Mouse (Mus musculus) embryonic facial prominence, embryonic 14.5 days (tissue): Measurements from ENCODE around the gene Gm11213. TPM values are rescaled to one million over a fixed set of nuclear protein-coding genes. Genes with fewer than 3 reads are reported as not detected.

Experiments used
- ATAC-seq: fragments of 200-750 bp; cut with Nextera tagmentation; 2 replicates; pipeline ENCODE4 v1.8.0; 2017; ENCODE audit warnings: low read depth, moderate number of reproducible peaks, moderate TSS enrichment
- DNase-seq: peaks from one replicate; pipeline ENCODE4 v3.0.0-alpha.2; 2015; ENCODE audit warnings: low spot score
- H3K27ac ChIP-seq: fragments of 300-500 bp; sonication (generic); replicated peaks from 2 replicates; pipeline ENCODE4 v1.5.1; 2014; ENCODE audit warnings: low read depth, mild to moderate bottlenecking, low read length, moderate library complexity
- H3K27me3 ChIP-seq: fragments of 300-500 bp; sonication (generic); replicated peaks from 2 replicates; pipeline ENCODE4 v1.6.1; 2014; ENCODE audit warnings: low read length; ENCODE audit not compliant: control insufficient read depth, insufficient read depth
- H3K36me3 ChIP-seq: fragments of 300-500 bp; sonication (generic); 2 replicates; pipeline ENCODE4 v1.6.1; 2014; ENCODE audit warnings: low read length, mixed read lengths; ENCODE audit not compliant: control insufficient read depth, insufficient read depth
- H3K4me1 ChIP-seq: fragments of 300-500 bp; sonication (generic); 2 replicates; pipeline ENCODE4 v1.6.1; 2014; ENCODE audit warnings: antibody characterized with exemption, low read length; ENCODE audit not compliant: control insufficient read depth, insufficient read depth
- H3K4me2 ChIP-seq: fragments of 300-500 bp; sonication (generic); 2 replicates; pipeline ENCODE4 v1.6.1; 2014; ENCODE audit warnings: low read depth, mild to moderate bottlenecking, low read length, moderate library complexity, mixed read lengths
- H3K4me3 ChIP-seq: fragments of 300-500 bp; sonication (generic); 2 replicates; pipeline ENCODE4 v1.5.1; 2014; ENCODE audit warnings: low read depth, mild to moderate bottlenecking, low read length
- H3K9ac ChIP-seq: fragments of 300-500 bp; sonication (generic); 2 replicates; pipeline ENCODE4 v1.6.1; 2014; ENCODE audit warnings: low read depth, mild to moderate bottlenecking, low read length, moderate library complexity, mixed read lengths
- H3K9me3 ChIP-seq: fragments of 300-500 bp; sonication (generic); 2 replicates; pipeline ENCODE4 v1.6.1; 2016; ENCODE audit warnings: low read length; ENCODE audit not compliant: control insufficient read depth
- WGBS: fragments of 180-500 bp; shearing (Covaris S2); extraction: QIAGEN DNeasy Blood & Tissue Kit; methylation state at CpG from one replicate; pipeline ENCODE4 v1.1.7; 2014; 5-methylcytosine and 5-hydroxymethylcytosine counted together
- polyA plus RNA-seq: library from polyadenylated mRNA; unstranded; fragments of >200 nt; fragmentation: Nextera tagmentation; extraction: Ambion mirVana; gene quantifications from 2 replicates; pipeline ENCODE4 v1.2.1, GENCODE M21; 2014

Gm11213 gene
- polyA plus RNA-seq, 1 experiment from 2014 or later = not detected

DNA sequence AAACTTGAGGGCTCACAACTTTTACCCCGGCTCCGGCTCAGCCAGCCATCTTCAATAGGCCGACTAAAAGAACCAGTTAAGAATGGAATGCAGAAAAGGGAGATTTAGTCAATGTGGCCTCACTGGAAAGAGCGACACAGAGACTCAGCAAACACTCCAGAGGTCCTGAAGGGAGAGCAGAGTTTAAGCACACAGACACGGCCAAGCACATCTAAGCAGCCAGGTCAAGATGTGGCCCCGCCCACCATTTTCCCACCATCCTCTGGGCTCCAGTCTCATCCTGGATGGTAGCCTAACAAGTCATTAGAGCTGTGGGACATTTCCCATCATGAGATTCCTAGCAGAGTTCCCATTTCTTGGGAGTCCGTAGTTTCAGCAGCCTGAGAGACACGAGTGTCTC is 35.7 kb downstream of the Gm11213 start:
- no peak overlapping the region for H3K4me2 ChIP-seq
- H3K4me1 ChIP-seq = peaks cover 7% of the 10 kb centered on the region
- no peak overlapping the region for H3K4me3 ChIP-seq
- H3K36me3 ChIP-seq = peaks cover 10% of the 10 kb centered on the region
- no peaks in the 10 kb centered on the region for H3K9me3 ChIP-seq
- no peak for ATAC-seq
- WGBS = 86% methylated on average over 8 of the region's 8 CpGs
- no peaks in the 10 kb centered on the region for H3K27me3 ChIP-seq
- no peak for DNase-seq
- H3K27ac ChIP-seq = no peak overlapping the region
- H3K9ac ChIP-seq = no peak overlapping the region

DNA sequence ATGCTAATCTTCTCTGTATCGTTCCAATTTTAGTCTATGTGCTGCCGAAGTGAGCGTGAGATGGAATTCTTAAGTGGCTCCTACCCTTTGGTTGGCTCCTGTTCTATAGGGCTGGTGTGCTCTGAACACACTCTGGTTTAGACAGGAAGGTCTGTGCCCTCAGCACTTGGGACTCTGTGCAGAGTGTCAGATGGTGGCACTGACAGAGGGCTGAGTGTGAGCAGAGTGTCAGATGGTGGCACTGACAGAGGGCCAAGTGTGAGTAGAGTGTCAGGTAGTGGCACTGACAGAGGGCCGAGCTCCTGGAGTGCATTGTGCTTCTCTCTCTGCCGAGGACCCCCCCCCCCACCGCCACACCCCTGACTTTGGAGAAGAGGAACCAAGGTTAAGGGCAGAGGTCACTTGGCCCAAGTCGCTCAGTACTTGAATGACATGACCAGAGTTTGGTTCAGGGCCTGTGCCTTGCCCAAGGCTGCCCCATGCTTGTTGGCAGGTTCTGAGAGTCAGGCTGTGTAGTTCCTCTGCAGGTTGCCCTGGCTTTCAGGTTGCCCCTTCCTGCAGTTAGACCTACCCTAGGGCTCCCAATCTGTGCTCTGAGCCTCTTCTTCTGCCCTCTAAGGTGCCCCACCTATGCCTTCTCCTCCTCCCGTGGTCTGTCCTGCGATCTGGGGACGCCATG is 37.2 kb downstream of the Gm11213 start:
- Histone ChIP-seq H3K4me1 (peaks cover 7% of the 10 kb centered on the region), H3K27me3 (no peaks in the 10 kb centered on the region), H3K4me3 (no peak overlapping the region), H3K27ac (no peak overlapping the region), H3K36me3 (peaks cover 10% of the 10 kb centered on the region), H3K9me3 (no peaks in the 10 kb centered on the region), H3K9ac (no peak overlapping the region), H3K4me2 (no peak overlapping the region)
- DNase-seq (no peak), ATAC-seq (no peak)
- 91% methylated on average over 9 of the region's 10 CpGs for WGBS

DNA sequence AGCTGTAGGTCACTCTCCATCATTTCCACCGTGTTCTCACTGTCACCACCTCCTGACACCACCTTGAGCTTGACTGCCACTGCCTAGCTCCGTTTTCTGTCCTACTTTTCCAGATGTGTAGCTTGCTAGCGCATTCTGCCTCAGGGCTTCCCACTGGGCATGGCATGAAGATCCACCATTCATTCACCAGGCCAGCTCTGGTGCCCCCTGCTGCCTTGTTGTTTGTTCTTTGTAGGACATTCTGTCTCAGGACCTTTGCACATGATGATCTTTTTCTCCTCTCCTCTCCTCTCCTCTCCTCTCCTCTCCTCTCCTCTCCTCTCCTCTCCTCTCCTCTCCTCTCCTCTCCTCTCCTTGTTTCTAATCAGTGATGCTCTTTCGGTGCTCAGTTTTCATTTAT is 42.3 kb downstream of the Gm11213 start:
- ATAC-seq = no peak
- Histone ChIP-seq H3K36me3 (peaks cover 7% of the 10 kb centered on the region; the same call in 1 of the 2 replicates), H3K9me3 (no peaks in the 10 kb centered on the region), H3K27ac (no peak overlapping the region), H3K9ac (no peak overlapping the region), H3K4me2 (no peak overlapping the region), H3K4me1 (peaks cover 14% of the 10 kb centered on the region), H3K27me3 (no peaks in the 10 kb centered on the region), H3K4me3 (no peak overlapping the region)
- DNase-seq = no peak
- 84% methylated on average over 3 of the region's 4 CpGs for WGBS

DNA sequence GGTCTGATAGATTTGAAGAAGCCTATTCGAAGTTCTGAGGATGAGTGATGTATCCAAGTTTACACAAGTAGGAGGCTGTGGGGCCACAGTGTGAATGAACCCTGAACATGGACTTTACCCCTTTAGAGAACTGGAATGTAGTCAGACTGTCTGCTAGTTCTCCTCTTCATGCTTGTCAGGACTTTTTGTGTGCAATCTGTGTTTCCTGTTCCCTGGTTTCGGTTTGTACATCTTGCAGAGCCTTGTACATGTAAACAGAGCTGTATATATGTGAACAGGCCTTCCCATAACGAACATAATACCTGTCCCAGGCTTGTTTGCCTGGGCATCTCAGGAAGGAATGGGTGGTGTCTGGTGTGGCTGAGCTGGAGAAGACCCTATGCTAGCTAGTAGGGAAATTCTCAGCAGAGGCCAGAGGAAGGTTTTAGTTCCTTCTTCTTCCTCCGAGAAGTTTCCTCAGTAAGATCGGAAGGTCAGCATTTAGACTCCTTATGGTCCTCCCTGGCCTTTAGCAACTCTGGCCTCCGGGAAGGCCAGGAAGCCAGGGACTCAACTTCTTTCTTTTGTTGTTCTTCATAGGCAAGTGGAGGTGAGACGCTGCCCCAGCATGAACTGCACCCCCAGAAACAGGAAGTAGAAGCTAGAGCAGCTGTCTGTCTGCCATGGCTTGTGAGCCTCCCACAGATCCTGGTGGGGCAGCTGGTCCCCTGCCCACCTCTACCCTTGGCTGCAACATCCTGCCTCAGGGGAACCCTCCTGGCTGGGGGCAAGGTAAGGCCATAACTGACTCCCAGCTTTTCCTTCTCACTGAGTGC is 43.0 kb downstream of the Gm11213 start:
- H3K4me3 ChIP-seq = no peak overlapping the region
- ATAC-seq (no peak), DNase-seq (no peak)
- H3K4me2 ChIP-seq = no peak overlapping the region
- WGBS = 71% methylated on average over 7 of the region's 7 CpGs
- no peak overlapping the region for H3K27ac ChIP-seq
- H3K36me3 ChIP-seq = peaks cover 7% of the 10 kb centered on the region; the same call in 1 of the 2 replicates
- peaks cover 17% of the 10 kb centered on the region for H3K4me1 ChIP-seq
- no peaks in the 10 kb centered on the region for H3K27me3 ChIP-seq
- H3K9ac ChIP-seq = no peak overlapping the region
- H3K9me3 ChIP-seq = no peaks in the 10 kb centered on the region

DNA sequence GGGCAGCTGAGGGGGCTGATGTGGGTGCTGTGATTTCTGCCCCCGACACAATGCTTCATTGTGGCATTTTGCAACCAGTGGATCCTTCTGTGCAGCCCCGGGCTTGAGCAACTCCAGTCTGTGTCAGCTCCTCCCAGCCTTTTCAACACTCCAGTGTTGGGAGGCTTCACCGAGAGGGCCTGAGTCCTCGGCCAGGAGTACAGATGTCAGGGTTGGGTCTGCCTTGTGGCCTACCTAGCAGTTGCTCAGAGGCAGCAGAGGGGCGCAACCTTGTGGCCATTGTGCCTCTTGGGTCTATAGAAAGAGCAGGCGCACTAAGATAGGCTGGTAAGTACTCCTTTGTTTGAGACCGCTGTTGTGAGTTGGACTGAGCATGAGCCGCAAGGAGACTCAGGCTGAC is 45.0 kb downstream of the Gm11213 start:
- H3K36me3 ChIP-seq = 0 out of 2 replicates have a peak, but pooled peaks cover under 1% of the 10 kb centered on the region
- no peaks in the 10 kb centered on the region for H3K27me3 ChIP-seq
- H3K4me3 ChIP-seq = no peak overlapping the region
- H3K9me3 ChIP-seq = no peaks in the 10 kb centered on the region
- 0 out of 2 replicates have a peak overlapping the region, but pooled peaks have one; percentile 24 for H3K27ac ChIP-seq
- H3K4me2 ChIP-seq = no peak overlapping the region
- 62% methylated on average over 8 of the region's 8 CpGs for WGBS
- H3K9ac ChIP-seq = no peak overlapping the region
- ATAC-seq = no peak
- H3K4me1 ChIP-seq = peaks cover 17% of the 10 kb centered on the region
- DNase-seq = no peak

DNA sequence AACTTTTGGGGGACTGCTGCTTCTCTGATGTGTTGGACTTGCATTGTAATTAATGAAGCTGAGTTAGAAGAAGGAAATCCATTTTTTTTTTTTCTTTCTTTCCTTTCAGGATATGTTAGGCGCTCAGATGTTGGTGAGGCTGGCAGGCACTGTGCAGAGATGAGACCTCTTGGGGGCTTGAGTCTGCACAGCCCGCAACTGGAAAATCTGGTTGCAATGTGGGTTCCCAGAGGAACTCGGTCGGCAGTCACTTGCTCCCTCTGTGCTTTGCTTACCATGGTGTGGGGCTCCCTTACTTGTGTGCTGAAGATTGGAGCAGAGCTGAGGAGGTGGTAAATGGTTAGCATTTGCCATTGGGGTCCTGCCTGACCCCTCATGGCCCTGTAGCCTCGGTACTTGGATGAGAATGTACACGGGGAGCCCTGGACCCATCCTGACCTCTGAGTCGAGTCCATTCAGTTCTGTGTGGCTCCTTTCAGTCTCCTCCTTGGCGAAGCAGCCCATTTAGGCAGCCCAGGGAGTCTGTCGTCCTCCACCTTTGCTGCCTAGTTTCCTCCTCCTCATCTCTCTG is 45.8 kb downstream of the Gm11213 start:
- peak overlapping the region; percentile 82 for H3K9ac ChIP-seq
- peak overlapping the region; percentile 42 for H3K27ac ChIP-seq
- H3K9me3 ChIP-seq = no peaks in the 10 kb centered on the region
- ATAC-seq (peak; percentile 51), DNase-seq (no peak)
- H3K4me1 ChIP-seq = peaks cover 17% of the 10 kb centered on the region
- peak overlapping the region; percentile 60 for H3K4me3 ChIP-seq
- H3K36me3 ChIP-seq = peaks cover 9% of the 10 kb centered on the region; the same call in 1 of the 2 replicates
- H3K4me2 ChIP-seq = peak overlapping the region; percentile 73
- no peaks in the 10 kb centered on the region for H3K27me3 ChIP-seq
- 17% methylated on average over 9 of the region's 9 CpGs for WGBS

DNA sequence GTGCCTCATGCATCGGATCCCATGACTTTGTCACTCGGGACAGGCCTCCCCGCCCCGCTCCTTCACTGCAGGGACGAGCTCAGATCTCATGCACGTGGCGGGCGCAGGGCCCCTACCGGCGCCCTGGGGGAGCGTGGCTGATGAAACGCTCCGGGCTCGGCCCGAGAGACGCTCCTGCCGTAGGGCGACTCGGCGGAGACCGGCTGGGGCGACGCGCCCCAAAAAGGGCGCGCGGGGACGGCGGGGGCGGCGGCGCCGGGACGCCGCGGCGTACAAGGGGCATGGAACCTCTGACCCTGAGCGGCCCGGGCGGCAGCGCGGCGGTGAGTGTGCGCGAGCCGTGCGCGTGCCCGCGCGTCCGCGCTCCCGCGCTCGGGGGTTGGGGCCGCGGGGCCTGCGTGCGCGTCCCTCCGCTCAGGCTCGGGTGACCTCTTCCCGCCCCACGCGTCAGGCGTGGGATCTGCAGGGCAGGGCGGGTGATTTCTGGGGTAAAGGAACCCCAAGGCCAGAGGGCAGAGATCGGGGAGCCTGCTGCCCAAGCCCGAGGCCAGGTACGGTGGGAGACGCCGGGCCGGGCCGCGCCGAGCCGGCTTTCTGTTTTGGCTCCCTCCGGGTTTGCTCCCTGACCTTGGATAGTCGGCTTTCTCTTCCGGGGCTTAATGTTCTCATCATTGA is 46.5 kb downstream of the Gm11213 start, which contains the start of gene Tmem268:
TSS of gene Tmem268 (plus strand) at position 375 of the 675 bp plus-strand sequence.
- Histone ChIP-seq H3K4me3 (peak within 1 kb of the TSS; percentile 60), H3K27me3 (no peaks in the 10 kb centered on the region), H3K36me3 (peaks cover 16% of the 10 kb centered on the region; the same call in 1 of the 2 replicates), H3K9me3 (no peaks in the 10 kb centered on the region), H3K4me1 (peaks cover 17% of the 10 kb centered on the region), H3K4me2 (peak within 1 kb of the TSS; percentile 73), H3K9ac (peak within 1 kb of the TSS; percentile 82), H3K27ac (peak within 1 kb of the TSS; percentile 42)
- ATAC-seq (peak; percentile 85), DNase-seq (peak; percentile 80)
- under 1% methylated on average over 39 of the region's 81 CpGs for WGBS
